Mouse (Mus musculus): Measurements from ENCODE around the gene Setdb2.

Setdb2 gene

GRCm38 (mm10) chr14:59370348-59371068, 70.2 kb downstream of the Setdb2 start:
- no peak for DNase-seq (ENCODE audit: low spot score in 2 of 2)

DNA sequence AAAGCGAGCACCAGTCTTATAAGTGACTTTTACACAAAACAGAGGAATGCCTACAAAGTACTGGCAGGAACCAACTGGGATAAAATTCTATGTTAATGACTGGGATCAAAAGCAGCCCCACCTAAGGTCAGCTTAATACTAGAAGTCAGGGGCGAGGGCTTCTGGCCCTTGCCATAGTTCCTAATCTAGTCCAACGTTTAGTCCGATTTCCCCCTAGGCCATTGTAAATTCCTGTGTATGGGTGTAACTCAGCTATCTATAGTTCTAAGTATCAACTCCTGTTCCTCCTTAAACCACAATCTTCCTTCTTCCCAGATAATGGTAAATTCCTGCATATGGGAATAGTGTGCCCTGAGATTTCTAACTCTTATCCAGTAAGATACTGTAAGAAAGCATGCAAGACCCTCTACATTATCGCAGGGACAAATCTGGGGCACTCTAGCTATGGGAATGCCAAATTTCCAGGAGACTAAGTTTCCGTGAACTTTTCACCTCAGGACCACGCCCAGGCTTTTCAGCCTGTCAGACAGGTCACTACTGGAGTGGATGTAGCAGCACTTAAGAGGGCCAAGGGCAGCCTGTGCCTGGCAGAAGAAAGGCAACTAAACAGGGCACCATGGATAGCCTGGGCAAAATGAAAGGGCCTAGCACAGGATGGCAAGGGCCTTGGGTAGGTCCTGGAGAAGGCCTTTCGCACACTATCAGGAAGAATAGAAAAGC, 74.1 kb downstream of the Setdb2 start:
- DNase-seq (ENCODE audit: low spot score in 2 of 2): no peak

GRCm38 (mm10) chr14:59365244-59365644, 75.4 kb downstream of the Setdb2 start, which contains the start of gene Phf11d:
Gene Phf11d (minus strand): TSS chr14:59365470.
- peak; percentile 25 to 52 for DNase-seq (ENCODE audit: low spot score in 2 of 2)
